Mouse (Mus musculus): ENCODE data around the gene Stag3. TPM values are rescaled to one million over a fixed set of nuclear protein-coding genes. Genes with fewer than 3 reads are reported as not detected.
A peak's percentile ranks its signal among the peaks of the same experiment; 100 is the strongest.

The Stag3 gene
- polyA plus RNA-seq (2015; fragmentation: Nextera tagmentation; extraction: Ambion mirVana) = 9.2 and 9.8 TPM in 2 replicates

GRCm38 (mm10) chr5:138279585-138280424, at the start of gene Stag3, which contains the start of the genes Gm43720 and Gpc2:
Gene Stag3, plus strand, starts transcription at chr5:138280240.
Gene Gm43720, minus strand, starts transcription at chr5:138279958.
Gene Gpc2, minus strand, starts transcription at chr5:138280005.
- H3K27ac ChIP-seq (replicated peaks) = peak within 1 kb of the TSS; percentile 79
- peak; percentile 99 for ATAC-seq (ENCODE audit: low FRiP score, low read depth)
- WGBS = under 1% methylated on average over 56 of the region's 56 CpGs
- H3K4me2 ChIP-seq = peak within 1 kb of the TSS; percentile 79
- no peaks in the 10 kb centered on the region for H3K9me3 ChIP-seq
- H3K9ac ChIP-seq = peak within 1 kb of the TSS; percentile 72
- no peaks in the 10 kb centered on the region for H3K27me3 ChIP-seq
- peaks cover 10% of the 10 kb centered on the region for H3K36me3 ChIP-seq
- H3K4me3 ChIP-seq = peak within 1 kb of the TSS; percentile 68
- peaks cover 49% of the 10 kb centered on the region for H3K4me1 ChIP-seq (replicated peaks)

GRCm38 (mm10) chr5:138233778-138234177, 46.3 kb upstream of the Stag3 start:
- H3K9ac ChIP-seq = no peak overlapping the region
- ATAC-seq (ENCODE audit: low FRiP score, low read depth) = no peak
- no peak overlapping the region for H3K4me2 ChIP-seq
- WGBS = 88% methylated on average over 2 of the region's 2 CpGs
- H3K36me3 ChIP-seq = no peaks in the 10 kb centered on the region
- no peaks in the 10 kb centered on the region for H3K4me1 ChIP-seq (replicated peaks)
- H3K27me3 ChIP-seq = no peaks in the 10 kb centered on the region
- H3K4me3 ChIP-seq = no peak overlapping the region
- no peaks in the 10 kb centered on the region for H3K9me3 ChIP-seq
- no peak overlapping the region for H3K27ac ChIP-seq (replicated peaks)

- Histone ChIP-seq H3K27ac (replicated peaks) (no peak overlapping the region), H3K9me3 (no peaks in the 10 kb centered on the region), H3K4me2 (no peak overlapping the region), H3K36me3 (no peaks in the 10 kb centered on the region), H3K27me3 (no peaks in the 10 kb centered on the region), H3K4me1 (replicated peaks) (no peaks in the 10 kb centered on the region), H3K4me3 (no peak overlapping the region), H3K9ac (no peak overlapping the region)
- ATAC-seq (ENCODE audit: low FRiP score, low read depth) = no peak
Observed at GRCm38 (mm10) chr5:138234224-138234623, 45.8 kb upstream of the Stag3 start.

GRCm38 (mm10) chr5:138241511-138241910, 38.5 kb upstream of the Stag3 start:
- no peak overlapping the region for H3K27ac ChIP-seq (replicated peaks)
- no peaks in the 10 kb centered on the region for H3K27me3 ChIP-seq
- H3K36me3 ChIP-seq = no peaks in the 10 kb centered on the region
- 43% methylated on average over 2 of the region's 2 CpGs for WGBS
- no peak overlapping the region for H3K4me2 ChIP-seq
- H3K9ac ChIP-seq = no peak overlapping the region
- H3K4me3 ChIP-seq = no peak overlapping the region
- no peak for ATAC-seq (ENCODE audit: low FRiP score, low read depth)
- no peaks in the 10 kb centered on the region for H3K4me1 ChIP-seq (replicated peaks)
- no peaks in the 10 kb centered on the region for H3K9me3 ChIP-seq

- no peak overlapping the region for H3K9ac ChIP-seq
- H3K27me3 ChIP-seq = no peaks in the 10 kb centered on the region
- no peak overlapping the region for H3K27ac ChIP-seq (replicated peaks)
- no peaks in the 10 kb centered on the region for H3K9me3 ChIP-seq
- WGBS = 90% methylated on average over 12 of the region's 12 CpGs
- H3K4me3 ChIP-seq = no peak overlapping the region
- peaks cover 9% of the 10 kb centered on the region for H3K4me1 ChIP-seq (replicated peaks)
- no peaks in the 10 kb centered on the region for H3K36me3 ChIP-seq
- no peak overlapping the region for H3K4me2 ChIP-seq
- no peak for ATAC-seq (ENCODE audit: low FRiP score, low read depth)
Observed at GRCm38 (mm10) chr5:138251144-138251543, 28.9 kb upstream of the Stag3 start.

- no peak overlapping the region for H3K4me2 ChIP-seq
- H3K9ac ChIP-seq = no peak overlapping the region
- peaks cover 20% of the 10 kb centered on the region for H3K4me1 ChIP-seq (replicated peaks)
- H3K36me3 ChIP-seq = peaks cover under 1% of the 10 kb centered on the region; the same call in 1 of the 2 replicates
- H3K27me3 ChIP-seq = no peaks in the 10 kb centered on the region
- no peak for ATAC-seq (ENCODE audit: low FRiP score, low read depth)
- 95% methylated on average over 3 of the region's 3 CpGs for WGBS
- H3K4me3 ChIP-seq = no peak overlapping the region
- H3K27ac ChIP-seq (replicated peaks) = no peak overlapping the region
- H3K9me3 ChIP-seq = no peaks in the 10 kb centered on the region
Observed at GRCm38 (mm10) chr5:138253061-138253460, 27.0 kb upstream of the Stag3 start.

GRCm38 (mm10) chr5:138255353-138256093, 24.5 kb upstream of the Stag3 start, which contains the start of gene Lamtor4:
Gene Lamtor4, plus strand, starts transcription at chr5:138255482.
- Histone ChIP-seq H3K27me3 (no peaks in the 10 kb centered on the region), H3K36me3 (peaks cover 21% of the 10 kb centered on the region), H3K27ac (replicated peaks) (peak within 1 kb of the TSS; percentile 92), H3K4me3 (peak within 1 kb of the TSS; percentile 72), H3K4me1 (replicated peaks) (peaks cover 20% of the 10 kb centered on the region), H3K4me2 (peak within 1 kb of the TSS; percentile 81), H3K9me3 (no peaks in the 10 kb centered on the region), H3K9ac (peak within 1 kb of the TSS; percentile 67)
- peak; percentile 100 for ATAC-seq (ENCODE audit: low FRiP score, low read depth)
- WGBS = under 1% methylated on average over 37 of the region's 38 CpGs

GRCm38 (mm10) chr5:138256094-138256467, 24.0 kb upstream of the Stag3 start:
- H3K27ac ChIP-seq (replicated peaks) = peak overlapping the region; percentile 92
- no peaks in the 10 kb centered on the region for H3K9me3 ChIP-seq
- peaks cover 26% of the 10 kb centered on the region for H3K36me3 ChIP-seq
- 24% methylated on average over 7 of the region's 7 CpGs for WGBS
- peak overlapping the region; percentile 72 for H3K4me3 ChIP-seq
- 0 out of 2 replicates have a peak, but pooled peaks have one; percentile 2 for ATAC-seq (ENCODE audit: low FRiP score, low read depth)
- H3K4me2 ChIP-seq = peak overlapping the region; percentile 81
- no peaks in the 10 kb centered on the region for H3K27me3 ChIP-seq
- H3K9ac ChIP-seq = peak overlapping the region; percentile 67
- H3K4me1 ChIP-seq (replicated peaks) = peaks cover 20% of the 10 kb centered on the region

GRCm38 (mm10) chr5:138256966-138257584, 23.0 kb upstream of the Stag3 start:
- H3K9ac ChIP-seq = no peak overlapping the region
- WGBS = 91% methylated on average over 10 of the region's 10 CpGs

GRCm38 (mm10) chr5:138257585-138257978, 22.5 kb upstream of the Stag3 start:
- ATAC-seq (ENCODE audit: low FRiP score, low read depth) = no peak
- Histone ChIP-seq H3K27ac (replicated peaks) (no peak overlapping the region), H3K4me1 (replicated peaks) (peaks cover 27% of the 10 kb centered on the region), H3K9me3 (no peaks in the 10 kb centered on the region), H3K36me3 (peaks cover 29% of the 10 kb centered on the region), H3K4me2 (no peak overlapping the region), H3K9ac (no peak overlapping the region), H3K27me3 (no peaks in the 10 kb centered on the region), H3K4me3 (no peak overlapping the region)
- 87% methylated on average over 4 of the region's 4 CpGs for WGBS

More at GRCm38 (mm10) chr5:138256966-138257584, 23.0 kb upstream of the Stag3 start:
- no peak overlapping the region for H3K4me3 ChIP-seq
- no peak for ATAC-seq (ENCODE audit: low FRiP score, low read depth)
- peaks cover 28% of the 10 kb centered on the region for H3K36me3 ChIP-seq
- H3K9me3 ChIP-seq = no peaks in the 10 kb centered on the region
- H3K4me1 ChIP-seq (replicated peaks) = peaks cover 22% of the 10 kb centered on the region
- no peaks in the 10 kb centered on the region for H3K27me3 ChIP-seq
- H3K4me2 ChIP-seq = peak overlapping the region; percentile 81; the same call in 1 of the 2 replicates
- no peak overlapping the region for H3K27ac ChIP-seq (replicated peaks)

- Histone ChIP-seq H3K4me3 (no peak overlapping the region), H3K36me3 (peaks cover 29% of the 10 kb centered on the region), H3K9ac (no peak overlapping the region), H3K27ac (replicated peaks) (no peak overlapping the region), H3K4me2 (no peak overlapping the region), H3K27me3 (no peaks in the 10 kb centered on the region), H3K4me1 (replicated peaks) (peaks cover 32% of the 10 kb centered on the region), H3K9me3 (no peaks in the 10 kb centered on the region)
- 89% methylated on average over 3 of the region's 3 CpGs for WGBS
- no peak for ATAC-seq (ENCODE audit: low FRiP score, low read depth)
Observed at GRCm38 (mm10) chr5:138258078-138258477, 22.0 kb upstream of the Stag3 start.
